Mouse (Mus musculus) spleen, postnatal 36 days (tissue): ENCODE data around the gene Gm10272.
"Not testable (repeated sequence)": the region's sequence is repeated elsewhere in the genome, so short reads cannot be mapped to it uniquely, and the experiment has no call there.

Experiments
- DNase-seq, 2 experiments: peaks; one replicate each; pipeline ENCODE4 v3.0.0; 2022; ENCODE audit warnings: low spot score in 2 of 2, mixed read lengths in 1 of 2

Gm10272 gene

GRCm38 (mm10) chr10:77706326-77706725, at the start of gene Gm10272:
Gene Gm10272, plus strand, starts transcription at chr10:77706626.
- no peak for DNase-seq

GRCm38 (mm10) chr10:77658286-77658994, 48.0 kb upstream of the Gm10272 start:
- no peak for DNase-seq

- no peak for DNase-seq
Observed at GRCm38 (mm10) chr10:77663949-77664665, 42.3 kb upstream of the Gm10272 start.

- DNase-seq = no peak
Observed at GRCm38 (mm10) chr10:77666342-77666741, 40.1 kb upstream of the Gm10272 start.

DNA sequence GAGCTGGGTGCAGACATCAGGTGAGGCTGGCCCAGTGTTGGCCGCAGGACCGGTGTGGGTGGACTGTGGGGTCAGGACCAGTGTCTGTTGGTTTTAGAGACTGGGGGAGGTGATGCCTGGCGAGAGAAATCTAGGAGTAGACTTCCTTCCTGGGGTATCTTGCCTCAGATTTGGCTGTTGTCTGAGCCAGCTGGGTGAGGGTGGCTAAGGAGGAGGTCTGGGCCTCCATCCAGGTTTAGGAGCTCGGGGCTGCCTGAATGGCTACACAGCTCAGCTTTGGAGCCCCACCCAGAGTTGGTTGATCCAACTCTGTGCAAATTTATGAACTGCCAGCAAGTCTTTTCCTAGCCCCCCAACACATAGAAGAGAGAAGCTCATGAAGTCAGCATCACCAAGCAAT, 39.0 kb upstream of the Gm10272 start:
- no peak for DNase-seq

DNA sequence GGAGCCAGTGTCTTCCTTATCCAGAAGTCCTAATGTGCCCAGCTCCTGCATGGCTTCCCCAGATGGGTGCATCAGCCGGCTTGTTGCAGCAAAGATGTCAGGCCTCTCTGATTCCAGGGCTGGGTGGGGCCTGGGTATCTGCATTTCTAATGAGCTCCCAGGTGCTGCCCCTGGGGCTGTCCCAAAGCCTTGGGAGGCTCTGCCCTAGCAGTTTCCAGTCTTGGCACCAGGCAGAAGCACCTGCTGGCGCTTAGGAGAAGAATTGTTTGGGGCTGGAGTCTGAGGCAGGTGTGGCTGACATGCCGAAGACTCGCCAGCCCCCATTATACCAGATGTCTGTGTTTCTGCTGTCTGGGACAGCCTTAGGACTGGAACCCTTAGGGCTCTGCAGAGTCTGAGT, 35.7 kb upstream of the Gm10272 start:
- peak in 1 of 2 experiments; percentile 21 for DNase-seq

GRCm38 (mm10) chr10:77671519-77671918, 34.9 kb upstream of the Gm10272 start:
- DNase-seq = no peak

GRCm38 (mm10) chr10:77673765-77674164, 32.7 kb upstream of the Gm10272 start:
- peak; percentile 67 to 68 for DNase-seq

DNA sequence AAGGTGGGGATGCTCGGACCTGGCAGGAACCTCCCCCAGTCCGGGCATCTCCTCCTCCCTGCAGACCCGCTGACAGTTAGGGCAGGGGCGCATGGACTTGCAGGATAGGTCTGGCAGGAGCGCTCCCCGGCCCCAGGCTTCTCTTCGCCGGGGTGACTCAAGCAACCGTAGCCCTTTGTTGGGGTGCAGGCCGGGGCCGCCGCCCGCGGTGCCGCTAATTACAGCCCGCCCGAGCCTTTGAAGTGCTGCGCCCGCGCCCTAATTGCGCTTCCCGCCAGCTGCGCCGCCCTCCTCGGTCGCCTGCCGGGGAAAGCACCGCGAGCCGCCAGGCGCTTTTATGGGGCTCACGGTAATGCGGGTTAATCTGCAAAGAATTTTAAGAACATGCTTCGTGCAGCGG, 28.9 kb upstream of the Gm10272 start:
- DNase-seq = peak; percentile 31 to 40

DNA sequence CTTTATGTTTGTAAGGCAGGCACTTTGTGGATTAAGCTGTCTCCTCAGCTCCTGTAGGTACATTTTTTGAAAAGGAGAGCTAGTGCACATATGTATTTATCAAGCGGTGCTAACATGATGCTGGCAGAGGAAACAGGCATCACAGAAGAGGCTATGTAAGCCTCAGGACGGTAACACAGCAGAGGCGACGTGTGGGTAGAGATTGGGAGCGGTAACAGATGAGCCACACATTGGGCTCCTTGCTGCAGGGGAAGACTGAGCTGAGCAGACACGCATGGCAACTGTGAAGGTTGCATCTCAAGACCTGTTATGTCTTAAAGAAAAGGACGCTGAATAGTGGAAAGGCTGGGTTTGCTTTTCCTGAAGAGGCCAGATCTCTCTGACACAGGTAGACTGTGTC, 23.4 kb upstream of the Gm10272 start:
- no peak for DNase-seq

DNA sequence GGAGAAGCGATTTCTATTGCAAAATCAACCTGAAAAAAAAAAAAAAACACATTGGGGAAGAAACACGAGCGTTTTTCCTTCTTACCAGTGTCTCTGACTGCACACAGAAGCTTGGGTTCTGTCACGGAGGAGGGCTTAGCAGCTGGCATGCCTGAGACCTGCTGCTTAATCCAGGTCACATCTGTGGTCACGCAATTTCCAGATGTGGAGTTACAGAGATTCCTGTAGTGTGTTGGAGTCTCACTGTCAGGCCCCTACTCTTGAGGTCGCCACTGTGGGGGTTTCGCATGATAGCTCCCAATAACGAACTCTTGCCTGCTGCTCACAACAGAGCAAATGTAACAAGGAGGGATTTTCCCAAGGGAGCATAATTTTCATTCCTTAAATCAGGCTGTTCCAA, 22.2 kb upstream of the Gm10272 start:
- DNase-seq = no peak

- DNase-seq = no peak
Observed at GRCm38 (mm10) chr10:77685895-77686664, 20.3 kb upstream of the Gm10272 start, which contains the start of gene Tspear. Gene Tspear, plus strand, starts transcription at chr10:77686569.

GRCm38 (mm10) chr10:77687021-77687420, 19.4 kb upstream of the Gm10272 start:
- no peak for DNase-seq

DNA sequence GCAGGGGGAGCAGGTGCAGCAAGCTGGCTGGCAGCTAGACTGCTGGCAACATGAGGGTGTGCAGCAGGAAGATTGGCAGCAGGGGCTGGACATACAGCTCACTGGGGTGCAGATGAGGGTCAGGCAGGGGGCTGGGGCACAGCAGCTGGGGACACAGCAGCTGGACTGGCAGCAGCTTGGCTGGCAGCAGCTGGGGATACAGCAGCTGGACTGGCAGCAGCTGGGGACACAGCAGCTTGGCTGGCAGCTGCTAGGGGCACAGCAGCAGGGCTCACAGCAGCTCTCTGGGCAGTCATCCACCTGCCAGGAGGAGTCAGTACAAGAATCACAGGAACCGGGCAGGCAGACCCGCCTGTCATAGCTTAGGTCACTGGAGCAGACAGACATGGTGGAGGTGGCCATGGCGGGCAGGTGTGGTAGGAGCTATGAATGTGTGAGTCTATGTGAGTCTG, 16.0 kb upstream of the Gm10272 start, which contains the start of gene Gm19402:
Gm19402 (minus strand) TSS at position 402 of the 452 bp plus-strand sequence.
- not testable (repeated sequence) for DNase-seq

DNA sequence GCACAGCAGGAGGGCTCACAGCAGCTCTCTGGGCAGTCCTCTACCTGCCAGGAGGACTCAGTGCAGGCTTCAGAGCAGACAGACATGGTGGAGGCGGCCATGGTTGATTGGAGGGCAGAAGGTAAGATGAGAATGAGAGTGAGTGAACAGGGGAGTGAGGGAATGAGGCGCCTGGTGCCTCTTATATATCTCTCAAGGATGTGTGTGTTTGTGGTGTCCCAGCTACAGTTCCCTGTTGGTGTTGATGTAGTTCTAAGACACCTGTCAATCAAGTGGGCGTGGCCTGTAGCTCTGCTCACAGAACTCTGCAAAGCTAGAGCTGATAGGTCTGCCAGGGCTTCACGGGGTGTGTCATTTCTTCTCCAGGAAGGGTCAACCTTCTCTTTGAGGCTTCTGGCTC, 9.3 kb upstream of the Gm10272 start, which contains the start of gene Gm9508:
Gm9508 (minus strand) TSS at position 101 of the 400 bp plus-strand sequence.
- DNase-seq = no peak

GRCm38 (mm10) chr10:77709831-77710230, 3.4 kb downstream of the Gm10272 start:
- no peak for DNase-seq

DNA sequence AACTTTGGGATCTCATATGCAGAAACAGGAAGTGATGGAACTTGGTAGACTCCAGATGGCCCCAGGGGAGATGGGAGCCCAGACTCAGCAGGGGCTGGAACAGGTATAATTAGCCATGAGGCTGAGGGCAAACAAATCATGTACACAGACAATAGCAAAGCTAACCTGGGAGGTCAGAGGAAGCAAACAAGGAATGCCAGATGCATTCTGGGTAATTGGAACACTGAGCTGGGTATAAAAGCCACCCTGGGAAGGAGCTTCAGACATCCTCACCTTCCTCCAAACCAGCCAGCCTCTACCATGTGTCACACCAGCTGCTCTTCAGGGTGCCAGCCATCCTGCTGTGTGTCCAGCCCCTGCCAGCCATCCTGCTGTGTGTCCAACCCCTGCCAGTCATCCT, 4.7 kb downstream of the Gm10272 start, which contains the start of gene Gm10024:
Gm10024 (plus strand) TSS at position 301 of the 400 bp plus-strand sequence.
- not testable (repeated sequence) for DNase-seq

DNA sequence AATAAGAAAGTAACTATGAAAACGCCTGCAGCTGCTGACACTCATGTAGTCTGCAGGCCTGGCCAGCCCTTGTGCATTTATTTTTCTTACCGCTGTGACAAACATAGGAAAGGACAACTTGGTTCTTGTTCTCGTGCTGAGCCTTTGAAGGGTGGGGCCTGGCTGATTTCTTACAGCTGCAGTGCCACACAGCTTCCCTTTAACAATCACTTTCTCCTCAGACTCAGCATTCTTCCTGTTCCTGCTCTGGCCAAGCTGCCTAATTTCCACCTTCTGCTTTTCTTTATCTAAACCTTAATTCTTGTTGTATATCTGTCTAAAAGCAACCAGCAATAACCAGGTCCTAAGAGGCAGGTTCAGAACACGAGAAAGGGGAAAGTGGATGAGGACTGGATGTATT, 7.3 kb downstream of the Gm10272 start:
- no peak for DNase-seq

GRCm38 (mm10) chr10:77715507-77715906, 9.1 kb downstream of the Gm10272 start, which contains the start of gene Gm10142:
Gene Gm10142, plus strand, starts transcription at chr10:77715807.
- no peak for DNase-seq

DNA sequence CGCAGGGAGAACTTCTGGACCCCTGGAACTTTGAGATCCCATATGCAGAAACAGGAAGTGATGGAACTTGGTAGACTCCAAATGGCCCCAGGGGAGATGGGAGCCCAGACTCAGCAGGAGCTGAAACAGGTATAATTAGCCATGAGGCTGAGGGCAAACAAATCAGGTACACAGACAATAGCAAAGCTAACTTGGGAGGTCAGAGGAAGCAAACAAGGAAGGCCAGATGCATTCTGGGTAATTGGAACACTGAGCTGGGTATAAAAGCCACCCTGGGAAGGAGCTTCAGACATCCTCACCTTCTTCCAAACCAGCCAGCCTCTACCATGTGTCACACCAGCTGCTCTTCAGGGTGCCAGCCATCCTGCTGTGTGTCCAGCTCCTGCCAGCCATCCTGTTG, 13.9 kb downstream of the Gm10272 start, which contains the start of gene Krtap12-1:
Krtap12-1 (plus strand) TSS at position 301 of the 400 bp plus-strand sequence.
- not testable (repeated sequence) for DNase-seq

GRCm38 (mm10) chr10:77724855-77725254, 18.4 kb downstream of the Gm10272 start:
- no peak for DNase-seq

DNA sequence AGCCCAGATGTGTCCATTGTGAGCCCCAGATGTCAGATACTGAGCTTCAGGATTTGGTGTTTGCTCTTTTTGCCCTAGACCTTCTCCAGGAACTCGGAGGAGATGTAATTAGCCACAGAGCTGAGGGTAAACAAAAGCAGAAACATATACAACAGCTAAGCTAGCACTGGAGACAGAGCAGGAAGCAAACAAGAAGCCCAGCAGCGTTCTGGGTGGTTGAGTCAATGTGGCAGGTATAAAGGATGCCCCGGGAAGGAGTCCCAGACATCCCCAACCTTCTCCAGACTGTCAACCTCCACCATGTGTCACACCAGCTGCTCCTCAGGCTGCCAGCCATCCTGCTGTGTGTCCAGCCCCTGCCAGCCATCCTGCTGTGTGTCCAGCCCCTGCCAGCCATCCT, 19.8 kb downstream of the Gm10272 start, which contains the start of gene Gm10100:
Gm10100 (plus strand) TSS at position 301 of the 400 bp plus-strand sequence.
- DNase-seq = no peak
